Mouse (Mus musculus) right cerebral cortex, postnatal 14 days (tissue): ENCODE measurements around the gene Panx3.

ENCODE experiments used
- DNase-seq: peaks from one replicate; pipeline ENCODE4 v3.0.0; 2022

Panx3 gene

DNA sequence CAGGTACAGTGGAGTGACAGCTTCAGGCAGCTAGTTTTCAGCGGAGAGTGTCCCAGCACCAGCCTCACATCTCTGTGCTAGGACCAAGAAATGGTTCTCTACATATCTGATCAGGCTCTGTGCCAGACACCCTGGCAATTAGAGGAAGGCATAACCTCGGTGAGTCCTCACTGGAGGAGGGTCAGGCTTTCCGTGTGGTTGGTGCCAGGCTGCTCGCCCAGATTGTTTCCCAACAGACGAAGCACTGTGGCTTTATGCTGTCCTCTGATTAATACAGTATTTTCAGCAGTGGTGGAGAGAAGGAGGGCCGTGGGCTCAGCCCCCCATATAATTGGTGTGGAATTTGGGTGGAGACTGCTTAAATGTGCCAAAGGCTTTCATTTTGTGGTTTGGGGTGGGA lies at the start of gene Panx3:
TSS of gene Panx3 (minus strand) at position 121 of the 400 bp plus-strand sequence.
- DNase-seq: no peak

- DNase-seq: no peak
Observed at GRCm38 (mm10) chr9:37716150-37716549, 47.1 kb upstream of the Panx3 start, which contains the start of gene Olfr160. Gene Olfr160, minus strand, starts transcription at chr9:37716250.

DNA sequence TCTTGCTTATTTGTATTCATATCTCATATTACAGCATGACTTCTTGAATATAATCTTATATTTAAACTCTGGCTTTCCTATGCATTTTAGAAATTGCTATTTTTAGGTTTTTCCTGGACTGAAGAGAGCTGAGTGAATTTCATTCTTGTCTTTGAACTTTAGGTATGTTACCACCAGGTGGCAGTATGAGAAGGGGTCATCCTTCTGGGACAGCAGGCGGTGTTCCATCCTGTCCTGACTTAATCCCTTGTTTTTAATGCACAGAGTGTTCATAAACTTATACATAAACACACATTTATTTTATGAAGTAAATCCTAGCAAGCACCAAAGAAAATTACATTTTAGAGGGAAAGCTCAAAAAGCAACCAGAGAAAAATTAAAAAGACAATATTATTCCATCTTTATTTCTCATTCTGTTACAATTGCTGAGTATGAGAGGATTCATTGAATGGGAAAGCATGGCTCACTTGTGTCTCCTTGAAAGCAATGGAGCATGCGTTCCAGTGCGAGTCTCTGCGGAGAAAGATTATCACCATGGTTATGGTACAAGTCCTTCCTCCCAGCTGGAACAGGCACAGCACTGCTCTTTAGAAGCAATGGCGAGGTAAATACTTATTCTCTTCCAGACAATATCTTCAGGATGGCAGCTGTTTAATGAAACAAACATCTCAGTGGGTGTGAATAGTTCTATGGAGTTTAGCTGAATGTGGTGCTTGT lies 21.1 kb upstream of the Panx3 start:
- DNase-seq: no peak

DNA sequence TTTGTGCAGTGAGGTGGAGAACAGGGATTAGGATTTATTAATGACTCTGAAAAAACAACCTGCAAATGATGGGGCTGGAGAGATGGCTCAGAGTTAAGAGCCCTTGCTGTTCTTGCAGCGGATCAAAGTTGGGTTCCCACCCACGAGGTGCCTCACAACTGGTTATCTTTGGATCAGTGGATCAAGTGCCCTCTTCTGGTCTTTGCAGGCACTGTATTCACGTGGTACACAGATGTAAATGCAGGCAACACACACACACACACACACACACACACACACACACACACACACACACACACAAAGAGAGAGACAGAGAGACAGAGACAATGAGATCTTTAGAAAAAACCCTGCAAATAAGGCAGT lies 18.9 kb upstream of the Panx3 start:
- DNase-seq: no peak

GRCm38 (mm10) chr9:37687288-37687940 lies 18.4 kb upstream of the Panx3 start:
- DNase-seq: no peak

GRCm38 (mm10) chr9:37681123-37681522 lies 12.1 kb upstream of the Panx3 start:
- DNase-seq: no peak

DNA sequence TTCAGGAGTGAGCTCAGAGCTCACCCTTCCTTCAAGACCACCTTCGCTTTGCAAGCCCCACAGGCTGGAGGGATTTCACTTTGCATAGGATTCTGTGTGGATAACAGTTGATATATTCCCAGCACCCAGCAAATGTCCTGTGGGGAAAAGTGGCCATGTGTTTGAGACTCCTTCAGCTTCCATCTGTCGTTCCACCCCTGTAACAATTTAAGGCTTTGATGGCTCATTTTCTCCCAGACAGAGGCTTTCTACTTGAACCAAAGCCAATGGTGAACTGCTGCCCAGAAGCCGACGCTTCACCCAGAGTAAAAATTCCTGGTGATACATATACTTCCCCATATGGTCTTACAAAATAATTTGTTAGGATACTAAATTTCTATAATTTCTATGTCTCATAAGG lies 6.3 kb upstream of the Panx3 start:
- no peak for DNase-seq

DNA sequence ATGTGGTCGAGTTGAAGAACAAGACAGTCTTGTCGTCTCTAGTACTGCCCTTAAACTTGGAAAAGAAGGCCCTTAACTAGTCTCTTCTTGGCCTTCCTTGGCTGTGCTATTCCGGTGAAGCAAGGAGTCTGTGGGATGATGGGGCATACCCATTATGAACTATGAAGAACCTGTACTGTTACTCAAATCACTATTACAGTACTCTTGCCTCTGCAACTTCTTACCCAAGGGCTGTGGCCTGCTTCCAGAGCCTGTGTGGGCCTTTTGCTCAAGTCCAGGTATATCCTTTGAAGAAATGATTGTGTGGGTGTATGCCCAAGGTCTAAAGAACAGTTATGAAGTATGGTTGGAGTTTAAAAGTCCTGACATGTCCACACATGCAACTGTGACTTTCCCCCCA lies 1.2 kb upstream of the Panx3 start:
- no peak for DNase-seq

GRCm38 (mm10) chr9:37669678-37670077 lies 643 bp upstream of the Panx3 start:
- DNase-seq: no peak

DNA sequence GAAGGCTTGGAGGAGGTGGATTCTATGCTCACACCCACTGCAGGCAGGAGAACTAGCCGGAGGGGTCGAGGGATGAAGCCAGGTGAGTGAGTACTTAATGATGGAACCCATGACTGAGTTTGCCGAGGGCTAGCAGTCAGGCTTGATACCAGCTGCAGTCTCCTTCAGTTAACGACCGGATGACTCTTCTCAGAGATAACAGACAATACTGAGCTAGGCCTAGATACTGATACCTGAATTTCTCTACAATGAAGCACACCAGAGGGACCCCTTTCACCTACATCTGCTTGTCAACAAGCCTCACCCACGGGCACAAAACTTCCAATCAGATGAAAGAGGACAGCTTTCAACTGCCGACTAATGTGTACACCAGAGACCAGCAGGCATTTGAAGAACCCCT lies 3.0 kb downstream of the Panx3 start:
- no peak for DNase-seq

DNA sequence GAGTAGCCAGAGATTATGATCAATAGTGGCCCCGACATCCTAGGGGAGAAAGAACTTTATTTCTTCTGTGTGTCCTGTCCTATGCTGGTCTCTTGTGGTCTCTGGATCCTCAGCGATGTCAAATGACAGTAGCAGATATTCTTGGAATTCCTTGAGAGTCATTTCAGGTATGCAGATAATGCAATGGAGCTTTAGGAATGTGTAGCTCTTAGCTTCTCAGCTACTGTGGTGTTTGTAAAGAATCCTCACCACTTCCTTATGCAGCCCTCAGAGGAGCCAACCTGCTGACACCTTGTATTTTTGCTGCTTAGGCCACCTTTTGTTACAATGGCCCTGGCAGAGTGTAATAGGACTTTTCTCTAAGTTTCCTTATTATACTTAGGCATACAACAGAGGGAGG lies 4.4 kb downstream of the Panx3 start:
- no peak for DNase-seq

- no peak for DNase-seq
Observed at GRCm38 (mm10) chr9:37663210-37663609, 5.8 kb downstream of the Panx3 start.

DNA sequence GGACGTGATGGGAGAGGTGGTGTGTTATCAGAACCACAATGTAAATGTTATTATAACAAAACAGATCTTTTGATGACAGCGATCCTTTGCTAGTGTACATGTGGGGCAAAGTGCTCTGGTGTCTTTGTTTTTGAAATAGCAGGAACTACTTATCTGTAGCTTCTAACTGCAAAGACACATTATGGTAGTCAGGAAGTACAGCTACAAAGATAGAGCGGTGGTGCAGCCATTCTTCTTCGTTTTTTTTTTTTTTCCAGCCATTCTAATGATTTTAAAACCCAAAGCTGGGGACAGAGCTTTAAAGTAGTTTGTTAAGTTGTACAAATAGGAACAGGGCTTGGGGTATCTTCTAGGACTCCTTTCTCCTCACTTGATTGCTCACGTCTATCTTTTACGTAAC lies 9.6 kb downstream of the Panx3 start:
- no peak for DNase-seq

GRCm38 (mm10) chr9:37656931-37657481 lies 12.0 kb downstream of the Panx3 start, which contains the start of gene Tbrg1:
Gene Tbrg1, minus strand, starts transcription at chr9:37657312.
- DNase-seq: peak; percentile 66

DNA sequence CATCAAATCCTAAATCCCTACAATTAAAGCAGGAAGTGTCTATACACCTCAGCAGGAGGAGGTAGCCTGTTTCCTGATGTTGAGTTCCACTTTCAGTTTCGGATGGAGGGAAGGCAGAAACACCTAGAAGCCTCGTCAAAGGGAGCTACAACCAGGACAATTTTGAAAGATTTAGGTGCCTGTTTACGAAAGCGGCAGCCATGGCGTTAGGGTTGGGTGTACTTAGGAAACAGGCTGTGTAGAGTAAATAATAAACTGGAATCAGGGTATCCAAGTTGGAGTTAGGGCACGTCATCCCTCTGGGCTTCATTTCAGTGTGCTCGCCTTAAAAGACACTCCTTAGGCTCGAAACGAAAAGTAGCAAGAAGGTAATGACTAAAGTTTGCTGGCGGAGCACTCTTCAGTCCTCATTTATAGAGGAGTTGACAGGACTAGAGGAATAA lies 12.6 kb downstream of the Panx3 start:
- no peak for DNase-seq

GRCm38 (mm10) chr9:37655961-37656360 lies 13.1 kb downstream of the Panx3 start:
- no peak for DNase-seq

DNA sequence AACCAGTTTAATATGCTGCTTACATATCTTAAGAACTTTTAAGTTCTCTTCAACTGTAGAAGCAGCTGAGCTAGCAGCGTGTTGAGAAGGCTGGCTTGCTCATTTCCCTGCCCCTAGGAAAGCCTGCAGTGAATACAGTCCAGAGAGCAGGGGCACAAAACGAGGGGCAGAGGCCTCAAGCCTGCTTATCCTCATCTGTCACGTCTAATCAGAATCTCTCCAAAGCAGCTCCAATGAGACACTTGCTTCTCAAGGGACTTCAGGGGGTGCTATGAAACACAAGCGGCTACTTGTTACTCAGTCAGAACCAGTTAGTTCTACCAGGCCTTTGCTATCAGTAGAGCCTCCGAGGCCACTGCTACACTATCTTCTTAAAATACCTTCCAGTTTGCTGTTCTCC lies 15.2 kb downstream of the Panx3 start:
- no peak for DNase-seq

DNA sequence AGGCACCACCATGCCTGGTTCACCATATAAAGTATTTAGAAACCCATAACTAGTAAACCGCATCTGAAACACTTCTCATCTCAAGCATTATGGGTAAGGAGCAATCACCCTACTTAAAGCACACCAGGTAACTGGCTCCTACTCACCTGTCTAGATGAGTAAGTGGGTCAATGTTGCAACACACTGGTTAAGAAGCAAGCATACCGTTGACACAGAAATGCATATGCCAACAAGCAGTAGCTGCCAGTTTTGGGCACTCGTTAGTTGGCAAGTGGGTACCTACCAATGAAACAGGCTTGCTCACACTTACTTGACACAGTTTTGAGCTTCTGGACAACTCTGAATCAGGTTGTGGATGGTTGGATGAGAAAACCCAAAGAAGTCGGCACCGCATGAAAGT lies 18.4 kb downstream of the Panx3 start:
- no peak for DNase-seq

- no peak for DNase-seq
Observed at GRCm38 (mm10) chr9:37646246-37646645, 22.8 kb downstream of the Panx3 start.

DNA sequence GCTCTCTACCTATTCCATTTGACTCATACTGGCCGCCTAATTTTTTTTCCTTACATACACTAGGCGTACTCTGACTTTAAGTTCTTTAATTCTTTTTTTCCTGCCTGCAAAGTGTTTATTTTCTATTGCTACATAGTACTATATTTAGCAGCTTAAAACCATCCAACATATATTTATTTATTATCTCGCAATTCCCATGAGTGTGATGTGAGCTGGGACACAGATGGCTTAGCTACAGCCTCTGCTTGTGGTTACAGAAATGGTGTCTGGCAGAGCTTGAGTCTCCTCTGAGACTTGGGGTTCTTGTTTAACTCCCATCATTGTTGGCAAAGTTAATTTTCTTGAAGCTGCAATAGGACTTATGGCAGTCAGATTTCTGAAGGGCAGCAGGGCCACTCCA lies 30.3 kb downstream of the Panx3 start:
- DNase-seq: no peak

DNA sequence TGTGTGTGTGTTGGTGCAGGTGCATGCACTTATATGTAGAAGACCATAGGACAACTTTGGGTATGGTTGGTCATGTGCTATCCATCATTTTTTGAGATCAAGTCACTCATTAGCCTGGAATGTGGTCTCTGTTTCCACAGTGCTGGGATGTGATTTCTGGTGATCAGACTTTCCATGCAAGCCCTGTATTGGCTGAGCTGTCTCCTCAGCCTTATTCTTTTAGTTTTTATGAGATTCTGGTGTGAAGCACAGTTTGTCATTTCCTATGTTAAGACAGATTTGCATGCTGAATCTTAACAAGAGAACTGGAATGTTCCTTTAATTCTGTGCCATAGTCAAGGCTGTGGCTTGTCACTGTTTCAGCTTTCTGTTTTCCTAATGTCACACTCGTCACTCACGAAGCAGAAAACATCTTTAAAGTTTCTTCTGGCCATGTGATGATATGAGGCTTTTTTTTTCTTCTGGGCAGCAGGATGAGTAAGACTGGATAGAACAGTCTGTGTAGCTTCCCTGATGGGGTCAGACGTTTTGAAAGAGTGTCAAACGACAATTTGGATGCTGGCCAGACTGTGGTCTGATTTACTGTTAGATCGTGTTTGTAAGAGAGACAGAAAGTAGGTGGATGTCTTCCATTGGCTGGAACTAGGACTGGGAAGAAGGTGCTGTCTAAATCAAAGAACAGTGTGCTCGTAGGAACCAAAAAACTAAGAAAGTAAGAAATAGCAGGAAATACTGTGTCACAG lies 32.1 kb downstream of the Panx3 start:
- DNase-seq: no peak

- DNase-seq: peak; percentile 53
Observed at GRCm38 (mm10) chr9:37636335-37636734, 32.7 kb downstream of the Panx3 start.

DNA sequence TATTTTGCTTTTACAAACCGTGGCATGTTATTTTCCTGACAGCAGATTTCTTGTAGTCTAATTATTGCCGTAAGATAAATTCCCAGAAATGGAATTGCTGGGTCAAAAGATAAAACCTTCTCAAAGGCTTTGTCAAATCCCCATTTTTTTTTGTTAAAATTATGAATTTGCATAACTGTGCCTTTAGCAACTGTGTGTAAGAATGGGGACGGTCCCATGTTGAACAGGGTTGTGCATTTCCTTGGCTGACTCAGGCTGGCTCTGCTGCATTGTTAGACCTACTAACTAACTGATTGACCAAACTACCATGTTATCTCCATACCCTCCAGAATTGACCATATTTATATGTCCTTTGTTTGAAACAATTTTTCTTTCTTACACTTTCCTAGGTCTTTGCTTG lies 34.8 kb downstream of the Panx3 start:
- DNase-seq: no peak

DNA sequence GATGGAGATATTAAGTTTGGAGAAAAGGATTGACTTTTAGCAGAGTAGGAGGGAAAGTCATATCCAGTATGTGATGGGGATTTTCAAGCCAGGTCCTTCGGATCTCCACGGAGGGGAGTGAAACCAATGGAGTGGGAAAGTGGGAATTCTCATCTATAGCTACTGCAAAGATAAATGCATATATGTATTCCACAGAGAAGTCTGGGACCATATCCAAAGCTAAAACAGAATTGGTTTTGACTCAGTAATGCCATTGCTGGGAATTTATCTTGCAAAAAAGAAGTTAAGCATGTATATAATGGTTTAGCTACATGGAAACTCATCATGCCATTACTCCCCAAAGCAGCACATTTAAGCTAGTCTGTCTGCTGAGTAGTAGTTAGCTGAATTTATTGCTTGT lies 36.7 kb downstream of the Panx3 start:
- no peak for DNase-seq
